Mouse (Mus musculus) megakaryocyte-erythroid progenitor cell, adult 5-6 weeks (primary cell): ENCODE measurements around the gene Fbxl2. TPM values are rescaled to one million over a fixed set of nuclear protein-coding genes. Genes with fewer than 3 reads are reported as not detected.
A peak's percentile ranks its signal among the peaks of the same experiment; 100 is the strongest.

Source experiments
- ATAC-seq: replicated peaks from 2 replicates; pipeline ENCODE4 v1.8.0; 2016; ENCODE audit warnings: mild to moderate bottlenecking, inconsistent platforms; ENCODE audit not compliant: severe bottlenecking, poor library complexity, low FRiP score, low TSS enrichment
- total RNA-seq, 2 experiments: library from RNA; stranded (forward) in 1 of 2; stranded (reverse) in 1 of 2; fragments of 200-1000, 215-1000 nt in 1 of 2; fragments of >200 nt in 1 of 2; fragmentation: Nextera tagmentation in 1 of 2; gene quantifications; 2 replicates each; pipeline ENCODE4 v1.2.3; 2014 to 2017

Gene Fbxl2
- total RNA-seq, 2 experiments from 2014 or later = 1.3 to 4.0 TPM

- no peak for ATAC-seq
Observed at GRCm38 (mm10) chr9:114025182-114025581, 20.8 kb downstream of the Fbxl2 start.

GRCm38 (mm10) chr9:114022141-114022540 lies 23.9 kb downstream of the Fbxl2 start:
- ATAC-seq = no peak

- no peak for ATAC-seq
Observed at GRCm38 (mm10) chr9:114019012-114019762, 26.8 kb downstream of the Fbxl2 start.

- ATAC-seq = peak; percentile 82
Observed at GRCm38 (mm10) chr9:114016402-114016801, 29.6 kb downstream of the Fbxl2 start.

- peak; percentile 62 for ATAC-seq
Observed at GRCm38 (mm10) chr9:114015724-114016123, 30.3 kb downstream of the Fbxl2 start.

- ATAC-seq = peak; percentile 17; the same call in 1 of the 2 replicates
Observed at GRCm38 (mm10) chr9:114014034-114014433, 32.0 kb downstream of the Fbxl2 start.

- peak; percentile 25 for ATAC-seq
Observed at GRCm38 (mm10) chr9:114011203-114011602, 34.8 kb downstream of the Fbxl2 start.

GRCm38 (mm10) chr9:114009526-114009925 lies 36.5 kb downstream of the Fbxl2 start:
- ATAC-seq = no peak

- no peak for ATAC-seq
Observed at GRCm38 (mm10) chr9:114007850-114008350, 38.1 kb downstream of the Fbxl2 start.

GRCm38 (mm10) chr9:114006801-114007200 lies 39.2 kb downstream of the Fbxl2 start:
- ATAC-seq = no peak

GRCm38 (mm10) chr9:113998311-113998710 lies 47.7 kb downstream of the Fbxl2 start:
- ATAC-seq = 0 out of 2 replicates have a peak, but pooled peaks have one; percentile 31

- no peak for ATAC-seq
Observed at GRCm38 (mm10) chr9:113992810-113993209, 53.2 kb downstream of the Fbxl2 start.

GRCm38 (mm10) chr9:113990547-113991248 lies 55.3 kb downstream of the Fbxl2 start:
- peak; percentile 88 for ATAC-seq

GRCm38 (mm10) chr9:113984946-113985620 lies 60.9 kb downstream of the Fbxl2 start:
- no peak for ATAC-seq

- ATAC-seq = peak; percentile 29; the same call in 1 of the 2 replicates
Observed at GRCm38 (mm10) chr9:113982883-113983670, 62.9 kb downstream of the Fbxl2 start.

GRCm38 (mm10) chr9:113982451-113982850 lies 63.5 kb downstream of the Fbxl2 start:
- ATAC-seq = no peak

GRCm38 (mm10) chr9:113981099-113981880 lies 64.7 kb downstream of the Fbxl2 start:
- peak; percentile 75 for ATAC-seq

- no peak for ATAC-seq
Observed at GRCm38 (mm10) chr9:113979356-113979755, 66.6 kb downstream of the Fbxl2 start.
